Mouse (Mus musculus) embryonic fibroblast, embryonic 13.5 days (primary cell): ENCODE results near the gene Tcl1b5.
"Not testable (repeated sequence)": the region's sequence is repeated elsewhere in the genome, so short reads cannot be mapped to it uniquely, and the experiment has no call there.

Experiments
- CTCF ChIP-seq: IDR thresholded peaks from 2 replicates; pipeline ENCODE4 v1.5.1; 2011; ENCODE audit warnings: mild to moderate bottlenecking, control low read depth, low read length, moderate library complexity, borderline replicate concordance; ENCODE audit not compliant: insufficient read depth
- POLR2A ChIP-seq: IDR thresholded peaks from 2 replicates; pipeline ENCODE4 v1.6.1; 2011; ENCODE audit warnings: low read depth, mild to moderate bottlenecking, control low read depth, low read length, moderate library complexity

DNA sequence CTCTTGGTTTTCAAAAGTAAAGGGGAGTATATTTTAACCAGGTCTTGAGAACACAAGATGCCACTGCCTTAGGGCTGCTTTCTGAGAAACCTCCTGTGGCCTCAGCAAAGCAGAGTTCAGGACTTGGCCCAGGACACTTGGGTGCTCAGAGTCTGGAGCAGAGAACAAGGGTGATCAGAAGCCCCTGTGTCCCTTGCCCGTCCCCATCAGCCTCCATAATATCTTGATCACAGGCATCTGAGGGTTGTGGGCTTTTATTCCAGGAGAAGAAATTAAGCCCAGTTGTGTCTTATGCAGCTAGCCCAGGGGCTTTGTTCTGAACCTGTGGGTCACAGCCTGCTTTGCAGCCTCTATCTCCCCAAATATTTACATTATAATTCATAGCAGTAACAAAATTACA is 25.5 kb downstream of the Tcl1b5 start, which contains the start of gene Tcl1b4:
- TF ChIP-seq POLR2A, CTCF: not testable (repeated sequence)
